Mouse (Mus musculus) left cerebral cortex, adult 8-10 months (tissue): ENCODE measurements around the gene Ppp2r2c. TPM values are rescaled to one million over a fixed set of nuclear protein-coding genes. Genes with fewer than 3 reads are reported as not detected.
A peak's percentile ranks its signal among the peaks of the same experiment; 100 is the strongest.

Source experiments
- DNase-seq, 2 experiments: peaks; one replicate each; pipeline ENCODE4 v3.0.0; 2022; ENCODE audit warnings: low spot score in 2 of 2
- total RNA-seq, 4 experiments: library from RNA; stranded (reverse); gene quantifications; 2 replicates each; pipeline ENCODE4 v1.2.4; 2022

Ppp2r2c gene
- total RNA-seq, 4 experiments from 2014 or later: 388 to 449 (median 430) TPM

GRCm38 (mm10) chr5:36895621-36896573, 27.6 kb downstream of the Ppp2r2c start:
- no peak for DNase-seq

DNA sequence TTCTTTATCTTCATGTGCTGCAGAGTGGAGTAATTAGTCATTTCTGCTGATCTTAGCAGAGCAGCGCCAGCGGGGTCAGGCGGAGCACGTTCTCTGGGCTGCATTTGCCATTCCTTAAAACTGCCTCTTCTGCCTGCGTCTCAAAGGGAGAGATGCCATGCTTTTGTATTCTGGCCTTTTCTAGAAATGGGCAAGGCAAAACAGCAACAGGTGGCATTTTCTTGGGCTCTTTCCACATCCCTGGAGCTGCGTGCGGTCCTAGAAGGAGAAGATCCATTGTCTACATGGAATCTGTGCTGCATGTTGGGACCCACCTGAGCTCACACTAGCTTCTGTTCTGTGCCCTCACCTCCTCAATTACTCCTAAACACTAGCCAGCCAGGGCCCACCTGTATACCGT, 29.7 kb downstream of the Ppp2r2c start:
- no peak for DNase-seq

- DNase-seq: no peak
These were observed 30.2 kb downstream of the Ppp2r2c start for GRCm38 (mm10) chr5:36898415-36899109.

GRCm38 (mm10) chr5:36899392-36899791, 31.1 kb downstream of the Ppp2r2c start:
- DNase-seq: no peak

DNA sequence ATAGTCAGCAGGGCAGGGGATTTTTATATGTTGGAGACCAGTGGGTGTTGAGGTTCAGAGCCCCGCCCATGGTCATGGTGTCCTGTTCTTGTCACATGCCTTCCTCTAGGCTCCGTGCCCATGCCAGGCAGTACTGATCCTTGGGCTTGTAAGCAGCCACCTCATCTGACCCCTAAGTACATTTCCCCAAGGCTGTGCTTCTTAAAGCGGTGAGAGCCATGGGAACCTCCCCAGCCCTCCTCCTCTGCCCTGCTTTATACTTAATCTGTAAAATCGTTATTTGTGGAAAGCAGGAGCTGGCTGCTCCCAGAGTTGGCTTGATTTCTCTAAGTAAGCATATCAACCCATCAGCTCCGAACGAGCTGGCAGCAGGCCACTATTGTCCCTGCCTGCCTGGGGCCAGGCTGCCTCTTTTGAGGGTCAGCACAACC, 31.9 kb downstream of the Ppp2r2c start:
- no peak for DNase-seq

DNA sequence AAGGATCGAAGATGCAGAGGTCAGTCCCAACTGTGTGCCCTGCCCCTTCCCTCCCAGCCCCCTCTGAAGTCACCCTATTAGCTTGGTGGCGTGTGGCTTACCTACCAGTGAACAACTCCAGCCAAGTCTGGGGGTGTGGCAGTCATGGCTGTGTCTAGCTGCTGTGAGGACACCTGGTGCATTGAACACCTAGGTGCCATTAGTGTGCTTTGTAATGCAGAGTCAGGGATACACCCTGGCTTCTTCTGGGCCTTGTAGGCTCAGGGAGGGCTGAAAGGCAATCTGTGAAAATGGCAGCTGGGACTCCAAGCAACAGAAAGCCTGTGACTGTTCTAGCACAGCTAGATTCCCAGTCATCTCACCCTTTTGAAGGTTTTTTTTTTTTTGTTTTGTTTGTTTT, 34.5 kb downstream of the Ppp2r2c start:
- no peak for DNase-seq

GRCm38 (mm10) chr5:36904131-36904530, 35.8 kb downstream of the Ppp2r2c start:
- DNase-seq: no peak

- DNase-seq: no peak
These were observed 36.4 kb downstream of the Ppp2r2c start for GRCm38 (mm10) chr5:36904703-36905102.

DNA sequence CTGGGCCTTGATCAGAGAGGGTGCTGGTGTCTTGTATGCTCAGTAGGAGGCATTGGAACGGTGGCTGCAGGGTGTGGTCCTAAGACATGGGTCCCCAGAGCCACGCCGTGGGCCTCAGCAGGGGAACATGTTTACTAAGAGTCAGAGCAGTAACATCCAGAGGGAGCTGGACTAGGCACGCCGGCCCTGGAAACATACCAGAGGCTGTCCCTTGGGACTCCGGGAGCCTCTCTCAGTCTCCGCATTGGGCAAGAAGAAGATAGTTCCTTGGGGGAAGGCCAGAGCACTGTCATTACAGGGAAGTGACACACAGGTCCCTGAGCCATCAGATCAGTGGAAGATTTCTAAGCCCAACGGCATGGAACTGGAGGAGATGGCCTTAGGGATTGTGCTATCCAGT, 36.9 kb downstream of the Ppp2r2c start:
- DNase-seq: no peak

DNA sequence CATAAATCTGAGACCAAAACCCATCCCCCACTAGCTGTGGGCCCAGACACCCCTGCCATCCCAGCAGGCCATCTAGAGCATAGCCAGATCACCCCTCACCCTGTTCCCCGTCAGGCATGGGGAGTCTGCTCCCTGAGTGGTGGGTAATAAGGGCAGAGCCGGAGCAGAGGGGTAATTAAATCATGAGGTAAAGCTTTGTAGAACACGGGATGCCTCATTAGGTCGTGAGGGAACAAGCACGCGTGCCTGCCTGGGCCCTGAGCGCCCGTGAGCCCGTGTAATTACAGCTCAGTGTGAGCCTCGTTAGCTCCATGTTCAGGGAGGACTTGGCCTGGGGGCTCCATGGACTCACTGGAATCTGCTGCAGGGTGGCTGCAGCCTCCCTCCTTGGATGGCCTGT, 39.4 kb downstream of the Ppp2r2c start:
- no peak for DNase-seq

- no peak for DNase-seq
These were observed 41.2 kb downstream of the Ppp2r2c start for GRCm38 (mm10) chr5:36909545-36909944.

DNA sequence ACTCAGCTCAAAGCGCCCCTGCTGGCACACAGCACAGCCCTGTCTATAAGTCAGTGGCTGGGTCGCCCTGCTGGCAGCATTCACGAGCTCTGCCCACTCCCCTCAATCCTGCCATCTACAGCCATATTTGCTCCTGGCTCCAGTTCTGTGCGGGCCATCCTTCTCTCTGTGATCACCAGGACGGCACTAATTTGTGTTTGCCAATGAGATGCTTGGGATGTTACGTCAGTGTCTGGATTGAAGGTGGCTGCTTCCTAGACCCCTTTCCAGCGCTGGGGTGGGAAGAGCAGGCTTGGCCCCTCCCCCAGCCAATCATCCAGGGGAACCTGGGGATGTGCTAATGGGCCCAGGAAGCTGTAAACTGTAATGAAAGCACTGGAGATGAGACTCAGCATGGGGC, 42.7 kb downstream of the Ppp2r2c start:
- no peak for DNase-seq

DNA sequence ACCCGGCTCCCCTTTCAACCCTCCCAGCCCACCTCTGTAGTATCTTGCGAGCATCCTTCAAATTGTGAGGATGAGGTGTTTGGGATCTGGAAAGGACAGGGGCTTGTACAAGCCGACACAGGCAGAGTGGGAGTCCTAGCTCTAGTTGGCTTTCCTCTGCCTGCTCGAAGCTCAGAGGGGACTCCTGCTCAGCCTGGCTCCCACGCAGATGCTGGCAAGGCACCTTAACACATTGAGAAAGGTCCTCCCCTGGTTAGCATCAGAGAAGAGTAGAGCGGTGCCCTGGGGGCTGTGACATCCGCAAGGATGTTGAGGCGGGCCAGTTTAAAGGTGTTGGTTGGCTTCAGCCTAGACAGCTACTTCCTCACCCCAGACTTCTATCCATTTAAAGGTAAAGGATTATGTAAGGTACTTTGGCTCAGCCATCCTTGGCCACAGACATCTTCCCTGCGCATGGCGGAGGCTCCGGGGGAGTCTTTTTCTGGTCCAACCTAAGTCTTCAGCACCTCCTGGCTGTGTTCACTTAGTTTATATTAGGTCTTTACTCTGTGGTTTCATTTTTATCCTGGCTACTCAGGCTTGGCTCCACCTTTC, 43.5 kb downstream of the Ppp2r2c start:
- DNase-seq: no peak

DNA sequence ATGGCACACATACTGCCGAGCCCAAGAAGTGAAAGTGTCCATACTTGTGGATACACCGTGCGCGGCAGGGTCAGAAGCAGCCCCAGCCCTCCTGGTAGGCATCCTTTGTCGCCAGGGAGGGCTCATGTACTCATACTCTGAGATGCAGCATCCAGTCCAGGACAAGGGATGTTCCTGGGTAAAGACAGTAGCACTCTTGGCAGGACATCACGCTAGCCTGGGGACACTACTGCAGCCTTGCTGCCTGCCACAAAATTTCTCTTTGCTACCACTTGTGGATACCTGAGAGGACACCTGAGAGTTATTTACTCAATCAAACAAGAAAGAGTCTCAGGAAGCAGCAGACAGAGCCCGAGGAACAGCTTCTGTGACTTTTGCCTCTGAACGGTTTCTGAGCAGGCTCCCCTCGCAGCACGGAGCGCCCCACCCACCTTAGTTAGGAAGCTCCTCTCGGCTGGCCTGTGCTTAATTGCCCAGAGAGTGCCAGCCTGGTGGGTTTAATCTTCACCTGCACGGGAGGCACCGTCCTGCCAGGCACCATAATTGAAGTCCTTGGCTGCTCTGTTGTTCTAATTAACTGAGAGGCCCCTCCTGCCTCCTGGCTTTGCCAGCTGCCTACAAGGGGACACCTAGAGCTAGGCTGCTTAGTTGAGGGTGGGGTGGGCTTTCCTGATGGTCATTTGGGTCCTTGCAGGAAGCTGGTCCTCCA, 44.4 kb downstream of the Ppp2r2c start:
- DNase-seq: no peak

- no peak for DNase-seq
These were observed 46.9 kb downstream of the Ppp2r2c start for GRCm38 (mm10) chr5:36915256-36915655.

- no peak for DNase-seq
These were observed 48.3 kb downstream of the Ppp2r2c start for GRCm38 (mm10) chr5:36916581-36916980.

- no peak for DNase-seq
These were observed 48.9 kb downstream of the Ppp2r2c start for GRCm38 (mm10) chr5:36917245-36917644.

DNA sequence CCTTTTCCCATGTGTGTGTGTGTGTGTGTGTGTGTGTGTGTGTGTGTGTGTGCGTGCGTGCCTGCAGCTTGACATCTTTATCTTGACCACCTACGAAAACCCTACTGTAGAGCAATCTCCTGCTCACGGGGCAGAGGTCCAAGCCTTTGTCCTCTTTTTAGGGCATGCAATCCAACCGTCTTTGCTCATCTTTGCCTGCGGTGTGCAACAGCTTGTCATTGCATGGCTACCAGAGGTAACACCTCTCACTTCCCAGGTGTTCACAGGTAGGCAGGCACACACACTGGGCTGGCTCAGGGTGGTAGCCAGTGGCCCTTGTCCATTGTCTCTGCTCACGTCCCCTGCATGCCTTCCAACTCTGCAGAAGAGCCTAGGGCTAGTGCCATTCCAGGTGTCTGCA, 49.7 kb downstream of the Ppp2r2c start:
- DNase-seq: no peak

DNA sequence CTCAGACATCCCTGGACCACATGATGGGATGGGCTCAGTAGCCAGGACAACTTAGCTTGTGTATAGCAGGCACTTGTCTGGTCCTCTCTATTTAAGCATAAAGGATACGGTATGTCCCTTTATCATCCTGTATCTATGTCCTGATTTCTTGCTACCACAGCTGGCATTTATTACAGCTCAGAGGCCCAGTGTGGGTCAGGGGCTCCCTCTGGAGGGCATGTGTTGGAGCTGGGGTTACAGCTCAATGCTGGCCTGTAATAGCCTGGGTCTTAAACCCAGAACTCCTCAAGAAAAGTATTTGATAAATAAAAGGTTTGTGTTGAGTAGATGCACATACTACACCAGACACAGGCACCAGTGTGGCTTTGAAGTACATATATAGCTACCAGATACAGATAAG, 51.8 kb downstream of the Ppp2r2c start:
- DNase-seq: no peak

- DNase-seq: peak in 1 of 2 experiments; percentile 55
These were observed 53.6 kb downstream of the Ppp2r2c start for GRCm38 (mm10) chr5:36921871-36922270.

DNA sequence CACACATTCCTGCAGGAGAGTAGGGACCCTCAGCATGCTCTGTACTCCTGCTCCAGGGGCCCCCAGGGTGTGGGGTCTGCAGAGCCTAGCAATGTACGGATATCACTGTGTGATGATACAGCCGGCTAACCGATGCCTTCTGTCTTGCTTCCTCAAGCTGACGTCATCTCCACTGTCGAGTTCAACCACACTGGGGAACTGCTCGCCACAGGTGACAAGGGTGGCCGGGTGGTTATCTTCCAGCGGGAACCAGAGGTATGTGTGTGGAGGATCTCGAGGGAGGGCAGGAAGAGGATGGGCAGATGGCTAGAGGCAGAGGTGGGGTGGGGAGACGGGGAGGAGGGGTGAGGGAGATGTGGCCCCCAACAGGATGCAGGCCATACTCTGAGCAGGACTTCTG, 54.5 kb downstream of the Ppp2r2c start:
- DNase-seq: no peak
